ENCODE assay signal across 11 mouse cellular contexts in the genomic region with DNA sequence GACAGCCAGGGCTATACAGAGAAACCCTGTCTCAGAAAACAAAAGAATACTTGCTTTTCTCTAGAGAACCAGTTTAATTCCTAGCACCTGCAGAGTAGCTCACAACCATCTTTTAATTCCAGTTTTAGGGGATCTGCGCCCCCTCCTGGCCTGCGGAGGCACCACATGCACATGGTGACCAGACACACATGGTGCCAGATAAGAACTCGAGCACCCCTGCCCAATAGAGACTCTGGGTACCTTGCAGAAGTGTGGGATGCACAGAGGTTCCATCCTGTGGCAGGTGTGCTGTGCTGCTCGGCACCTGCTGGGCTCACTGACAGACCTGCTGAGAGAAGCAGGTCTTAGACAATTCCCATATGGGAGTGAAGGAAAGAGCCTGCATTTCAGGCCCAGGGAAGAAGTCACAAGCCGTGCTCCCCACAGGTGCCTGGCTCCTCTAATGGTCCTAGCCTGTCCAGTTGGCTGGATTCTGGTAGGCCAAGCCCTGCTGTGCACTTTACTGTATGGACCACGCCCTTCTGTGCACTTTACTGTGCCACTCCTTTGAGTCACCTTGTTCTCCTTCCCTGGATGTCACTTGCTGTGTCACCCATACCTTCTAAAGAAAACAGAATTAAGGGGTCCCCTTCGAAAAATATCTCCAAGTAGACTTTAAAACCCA. TPM values are rescaled to one million over a fixed set of nuclear protein-coding genes. Genes with fewer than 3 reads are reported as not detected.
DNase-seq lines count a peak whose midpoint lies in the region; ATAC-seq and TF ChIP-seq lines count a peak whose summit lies in the region.
"Had no signal": no experiment of that assay in that cellular context is flagged by ENCODE, and none has a peak within 500 bp of the region (broad histone marks: within the 10 kb centered on the region; RNA-seq: fewer than 3 reads in every experiment).

No protein-coding gene starts in this region.

- ATAC-seq in hindbrain, embryonic 12.5 days (ENCODE audit: low FRiP score) = no peak
- ATAC-seq: activated CD4-positive, CD25-positive, alpha-beta regulatory T cell, adult 4 months had no signal

- no peaks in the 10 kb centered on the region for H3K27me3 ChIP-seq in hindbrain, embryonic 10.5 days (ENCODE audit: insufficient read depth, poor library complexity, severe bottlenecking)
- H3K27me3 ChIP-seq in hindbrain, embryonic 12.5 days = no peaks in the 10 kb centered on the region
- H3K27me3 ChIP-seq: lung, embryonic 15.5 days had no signal

- DNase-seq in hindbrain, embryonic 10.5 days (ENCODE audit: low spot score) = peak; percentile 25
- peak; percentile 20 for DNase-seq in spleen, adult 12 weeks (ENCODE audit: low spot score)
- DNase-seq in spleen, postnatal 14 days (ENCODE audit: low spot score in 2 of 2) = no peak
- peak; percentile 18 for DNase-seq in thymus, postnatal 0 days (ENCODE audit: low spot score)
- no peak for DNase-seq in adrenal gland, postnatal 4 days (ENCODE audit: low spot score in 2 of 2)
- DNase-seq in adrenal gland, postnatal 14 days = no peak
- DNase-seq: kidney, adult 9 months had no signal

- no peak for TF ChIP-seq POLR2A in cortical plate, adult 2 months (IDR thresholded peaks at IDR 0.05; ENCODE audit: extremely low read depth, insufficient read depth, low read length)

- no peaks in the 10 kb centered on the region for H3K4me1 ChIP-seq in hindbrain, embryonic 10.5 days (replicated peaks)
- H3K4me1 ChIP-seq in hindbrain, embryonic 12.5 days = no peaks in the 10 kb centered on the region
- H3K4me1 ChIP-seq in cortical plate, adult 2 months (ENCODE audit: control insufficient read depth, insufficient read depth, low read length) = no peaks in the 10 kb centered on the region
- H3K4me1 ChIP-seq: lung, embryonic 15.5 days had no signal

- TF ChIP-seq CTCF in cortical plate, adult 2 months (IDR thresholded peaks at IDR 0.05; ENCODE audit: extremely low read depth, insufficient read depth, low read length) = peak; percentile 26; the same call in 1 of the 2 replicates

- H3K4me3 ChIP-seq in hindbrain, embryonic 10.5 days = no peak overlapping the region
- no peak overlapping the region for H3K4me3 ChIP-seq in hindbrain, embryonic 12.5 days
- no peak overlapping the region for H3K4me3 ChIP-seq in cortical plate, adult 2 months (ENCODE audit: insufficient read depth, low read length)
- H3K4me3 ChIP-seq: lung, embryonic 15.5 days had no signal

- no peak overlapping the region for H3K4me2 ChIP-seq in hindbrain, embryonic 12.5 days (replicated peaks)
- H3K4me2 ChIP-seq: lung, embryonic 15.5 days had no signal

- H3K9ac ChIP-seq in hindbrain, embryonic 12.5 days = no peak overlapping the region
- H3K9ac ChIP-seq: lung, embryonic 15.5 days had no signal

- no peak overlapping the region for H3K27ac ChIP-seq in hindbrain, embryonic 10.5 days
- H3K27ac ChIP-seq in hindbrain, embryonic 12.5 days = no peak overlapping the region
- no peak overlapping the region for H3K27ac ChIP-seq in cortical plate, adult 2 months (ENCODE audit: insufficient read depth, low read length)
- H3K27ac ChIP-seq: lung, embryonic 15.5 days had no signal

- 72% methylated on average over 7 of the region's 7 CpGs for WGBS in hindbrain, embryonic 10.5 days
- WGBS in hindbrain, embryonic 12.5 days = 71% methylated on average over 7 of the region's 7 CpGs

- peaks cover 36% of the 10 kb centered on the region for H3K36me3 ChIP-seq in hindbrain, embryonic 10.5 days
- H3K36me3 ChIP-seq in hindbrain, embryonic 12.5 days = peaks cover 13% of the 10 kb centered on the region

- H3K9me3 ChIP-seq in hindbrain, embryonic 10.5 days = no peaks in the 10 kb centered on the region
- no peaks in the 10 kb centered on the region for H3K9me3 ChIP-seq in hindbrain, embryonic 12.5 days (replicated peaks)
- H3K9me3 ChIP-seq: lung, embryonic 15.5 days had no signal

RNA-seq across cellular contexts. Expression of gene Prr18, which starts 8.6 kb away (rescaled TPM):
- polyA plus RNA-seq in hindbrain, embryonic 10.5 days (2016; fragmentation: Nextera tagmentation; extraction: Ambion mirVana) = 0.44 and 0.89 TPM in 2 replicates
- 4.3 and 4.5 TPM in 2 replicates for polyA plus RNA-seq in hindbrain, embryonic 12.5 days (2016; fragmentation: Nextera tagmentation; extraction: Ambion mirVana)
- 34.3 and 40.8 TPM in 2 replicates for polyA plus RNA-seq in cortical plate, adult 2 months (2012; rRNA removed)
- 0.07 and 0.18 TPM in 2 replicates for polyA plus RNA-seq in thymus, postnatal 0 days (2015; fragmentation: Nextera tagmentation; extraction: Ambion mirVana)
- 1 to 10 TPM in 1 of 2 experiments, under 1 TPM in 1; 0.85 to 1.1 TPM for total RNA-seq in adrenal gland, postnatal 4 days (2021)
- total RNA-seq in adrenal gland, postnatal 14 days (2021) = 0.33 and 0.41 TPM in 2 replicates

RNA-seq across cellular contexts. Expression of gene Sft2d1, which starts 17.7 kb away (rescaled TPM):
- 76.0 and 97.4 TPM in 2 replicates for polyA plus RNA-seq in hindbrain, embryonic 10.5 days (2016; fragmentation: Nextera tagmentation; extraction: Ambion mirVana)
- polyA plus RNA-seq in hindbrain, embryonic 12.5 days (2016; fragmentation: Nextera tagmentation; extraction: Ambion mirVana) = 109 and 112 TPM in 2 replicates
- 117 and 124 TPM in 2 replicates for polyA plus RNA-seq in cortical plate, adult 2 months (2012; rRNA removed)
- polyA plus RNA-seq in thymus, postnatal 0 days (2015; fragmentation: Nextera tagmentation; extraction: Ambion mirVana) = 130 and 131 TPM in 2 replicates
- 10 to 100 TPM; 47.7 to 49.2 TPM for total RNA-seq in adrenal gland, postnatal 4 days (2021)
- total RNA-seq in adrenal gland, postnatal 14 days (2021) = 37.7 and 40.5 TPM in 2 replicates

RNA-seq across cellular contexts. Expression of gene T2, which starts 27.1 kb away (rescaled TPM):
- polyA plus RNA-seq in hindbrain, embryonic 10.5 days (2016; fragmentation: Nextera tagmentation; extraction: Ambion mirVana) = 0.42 and 0.82 TPM in 2 replicates
- polyA plus RNA-seq in hindbrain, embryonic 12.5 days (2016; fragmentation: Nextera tagmentation; extraction: Ambion mirVana) = 0.77 and 0.96 TPM in 2 replicates
- 0.83 and 1.2 TPM in 2 replicates for polyA plus RNA-seq in cortical plate, adult 2 months (2012; rRNA removed)
- polyA plus RNA-seq in thymus, postnatal 0 days (2015; fragmentation: Nextera tagmentation; extraction: Ambion mirVana) = 0.19 and 0.27 TPM in 2 replicates
- under 1 TPM in 1 of 2 experiments, not detected in 1; 0.25 TPM for total RNA-seq in adrenal gland, postnatal 4 days (2021)
- total RNA-seq in adrenal gland, postnatal 14 days (2021) = not detected in 2 replicates

RNA-seq across cellular contexts. Expression of gene Mpc1, which starts 45.9 kb away (rescaled TPM):
- polyA plus RNA-seq in hindbrain, embryonic 10.5 days (2016; fragmentation: Nextera tagmentation; extraction: Ambion mirVana) = 79.5 and 106 TPM in 2 replicates
- polyA plus RNA-seq in hindbrain, embryonic 12.5 days (2016; fragmentation: Nextera tagmentation; extraction: Ambion mirVana) = 134 and 138 TPM in 2 replicates
- 398 and 433 TPM in 2 replicates for polyA plus RNA-seq in cortical plate, adult 2 months (2012; rRNA removed)
- polyA plus RNA-seq in thymus, postnatal 0 days (2015; fragmentation: Nextera tagmentation; extraction: Ambion mirVana) = 280 and 284 TPM in 2 replicates
- total RNA-seq in adrenal gland, postnatal 4 days (2021) = 100 to 1,000 TPM in 1 of 2 experiments, 10 to 100 TPM in 1; 97.6 to 134 TPM
- 356 and 378 TPM in 2 replicates for total RNA-seq in adrenal gland, postnatal 14 days (2021)

Comparison
In these comparisons a context has a peak if more than half of its experiments do, and no peak if none do; other contexts are left out.
1. DNase-seq: peak in hindbrain, embryonic 10.5 days (single experiment), spleen, adult 12 weeks (single experiment) and thymus, postnatal 0 days (single experiment); none in spleen, postnatal 14 days (0 of 2), adrenal gland, postnatal 4 days (0 of 2) and adrenal gland, postnatal 14 days (single experiment).